Mouse (Mus musculus): ENCODE results near the gene Tomm7.
"Not testable (repeated sequence)": the region's sequence is repeated elsewhere in the genome, so short reads cannot be mapped to it uniquely, and the experiment has no call there.

Gene Tomm7

GRCm38 (mm10) chr5:23843674-23844530 lies at the start of gene Tomm7:
Tomm7 (minus strand) TSS chr5:23844161.
- DNase-seq (ENCODE audit: low read depth), result peak; percentile 98

GRCm38 (mm10) chr5:23893156-23893863 lies 49.3 kb upstream of the Tomm7 start:
- no peak for DNase-seq (ENCODE audit: low read depth)

- peak; percentile 60 for DNase-seq (ENCODE audit: low read depth)
Measured at GRCm38 (mm10) chr5:23890734-23891133, 46.8 kb upstream of the Tomm7 start.

GRCm38 (mm10) chr5:23889461-23889860 lies 45.5 kb upstream of the Tomm7 start:
- no peak for DNase-seq (ENCODE audit: low read depth)

- no peak for DNase-seq (ENCODE audit: low read depth)
Measured at GRCm38 (mm10) chr5:23887111-23887510, 43.1 kb upstream of the Tomm7 start.

DNA sequence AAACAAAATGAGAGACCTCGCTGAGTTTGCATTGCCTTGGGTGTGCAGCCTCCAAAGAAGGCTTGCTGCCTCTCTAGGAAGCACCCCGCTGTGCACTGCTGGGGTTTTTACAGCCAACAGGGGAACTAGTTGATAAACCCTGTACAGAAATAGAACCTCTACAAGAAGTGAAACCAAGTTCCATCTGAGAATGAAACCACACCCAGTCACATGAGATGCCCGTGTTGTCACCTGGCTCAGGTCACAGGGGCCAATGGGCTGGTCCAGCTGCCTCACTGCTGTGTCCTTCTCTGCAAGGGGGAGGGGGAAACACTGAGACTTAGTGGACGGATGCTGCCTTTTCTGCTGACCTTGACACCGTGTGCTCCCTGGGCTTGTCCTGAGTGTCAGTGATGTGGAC lies 30.5 kb upstream of the Tomm7 start:
- DNase-seq (ENCODE audit: low read depth), result peak; percentile 72

DNA sequence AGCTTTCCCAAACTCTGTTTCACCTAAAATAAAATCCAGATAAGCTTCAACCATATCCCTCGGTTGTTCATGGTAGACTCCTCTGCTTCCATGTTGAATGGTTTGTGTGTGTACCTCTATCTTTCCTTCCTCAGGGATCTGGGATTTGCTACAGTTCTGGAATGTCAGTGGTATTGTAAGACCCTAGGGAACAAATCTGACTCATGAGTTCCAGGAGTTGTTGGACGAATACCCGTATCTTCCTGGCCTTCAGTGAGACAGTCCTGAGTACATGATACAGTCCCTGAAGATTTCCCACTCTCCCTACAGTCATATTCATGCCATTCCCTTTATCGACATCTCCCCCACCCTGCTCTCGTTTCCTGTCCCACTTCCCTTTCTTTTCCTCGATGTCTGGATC lies 28.6 kb upstream of the Tomm7 start:
- DNase-seq (ENCODE audit: low read depth), result no peak

DNA sequence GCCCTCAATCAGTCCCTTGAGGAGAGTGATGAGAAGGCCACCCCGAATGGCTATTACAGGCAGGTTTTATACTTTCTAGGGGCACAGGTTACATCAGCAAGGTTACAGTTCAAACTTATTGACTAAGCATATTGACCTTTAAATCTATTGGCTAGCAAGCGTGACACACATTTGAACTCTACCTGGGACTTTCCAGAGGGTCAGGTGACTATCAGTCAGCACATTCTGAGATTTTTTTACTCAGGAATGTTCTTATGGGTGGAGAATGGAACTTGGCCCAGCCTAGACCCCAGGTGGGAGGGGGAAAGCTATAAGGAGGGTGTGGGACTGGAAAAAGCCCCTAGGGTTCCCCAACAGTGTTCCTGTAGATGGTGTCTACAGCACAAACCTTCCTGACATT lies 27.4 kb upstream of the Tomm7 start:
- DNase-seq (ENCODE audit: low read depth), result not testable (repeated sequence)

GRCm38 (mm10) chr5:23865941-23866340 lies 22.0 kb upstream of the Tomm7 start:
- no peak for DNase-seq (ENCODE audit: low read depth)

DNA sequence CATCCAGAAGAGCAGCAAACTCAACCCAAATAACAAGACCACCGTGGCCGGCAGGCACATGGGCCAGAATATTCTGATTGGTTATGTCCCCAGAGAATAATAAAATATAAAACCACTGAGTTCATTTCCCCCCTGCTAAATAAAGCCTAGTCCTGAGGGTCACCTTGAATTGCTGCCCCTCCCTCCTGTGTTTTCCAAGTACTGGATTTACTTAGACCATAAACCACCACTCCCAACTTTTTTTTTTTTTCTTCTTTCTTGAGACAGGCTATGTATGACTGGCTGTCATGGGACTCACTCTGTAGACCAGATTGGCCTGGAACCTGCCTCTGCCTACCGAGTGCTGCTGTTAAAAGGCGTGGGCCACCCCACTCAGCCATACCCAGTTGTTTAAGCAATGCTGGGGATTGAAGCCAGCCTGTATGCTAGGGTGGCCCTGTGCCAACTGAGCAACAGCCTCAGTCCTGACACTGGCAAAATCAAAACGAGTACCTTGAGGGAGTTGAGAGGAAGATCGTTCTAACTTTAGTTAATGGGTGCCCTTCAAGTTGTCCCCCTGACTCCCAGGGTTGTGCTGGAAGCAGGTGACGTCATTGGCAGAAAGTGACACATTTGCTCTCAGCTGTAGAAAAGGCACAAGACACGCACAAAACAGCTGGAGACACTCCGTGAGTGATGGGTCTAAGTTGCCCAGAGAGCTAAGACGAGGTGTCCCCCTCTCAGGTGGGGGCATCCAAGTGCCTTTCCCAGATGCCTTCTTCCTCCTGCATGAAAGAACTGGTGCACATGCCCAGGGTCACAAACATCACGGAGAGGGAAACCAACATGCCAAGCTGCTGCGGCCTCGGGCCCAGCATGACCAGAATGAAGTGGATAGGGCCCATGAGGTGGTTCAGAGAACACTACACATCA lies 20.3 kb upstream of the Tomm7 start:
- DNase-seq (ENCODE audit: low read depth), result no peak

DNA sequence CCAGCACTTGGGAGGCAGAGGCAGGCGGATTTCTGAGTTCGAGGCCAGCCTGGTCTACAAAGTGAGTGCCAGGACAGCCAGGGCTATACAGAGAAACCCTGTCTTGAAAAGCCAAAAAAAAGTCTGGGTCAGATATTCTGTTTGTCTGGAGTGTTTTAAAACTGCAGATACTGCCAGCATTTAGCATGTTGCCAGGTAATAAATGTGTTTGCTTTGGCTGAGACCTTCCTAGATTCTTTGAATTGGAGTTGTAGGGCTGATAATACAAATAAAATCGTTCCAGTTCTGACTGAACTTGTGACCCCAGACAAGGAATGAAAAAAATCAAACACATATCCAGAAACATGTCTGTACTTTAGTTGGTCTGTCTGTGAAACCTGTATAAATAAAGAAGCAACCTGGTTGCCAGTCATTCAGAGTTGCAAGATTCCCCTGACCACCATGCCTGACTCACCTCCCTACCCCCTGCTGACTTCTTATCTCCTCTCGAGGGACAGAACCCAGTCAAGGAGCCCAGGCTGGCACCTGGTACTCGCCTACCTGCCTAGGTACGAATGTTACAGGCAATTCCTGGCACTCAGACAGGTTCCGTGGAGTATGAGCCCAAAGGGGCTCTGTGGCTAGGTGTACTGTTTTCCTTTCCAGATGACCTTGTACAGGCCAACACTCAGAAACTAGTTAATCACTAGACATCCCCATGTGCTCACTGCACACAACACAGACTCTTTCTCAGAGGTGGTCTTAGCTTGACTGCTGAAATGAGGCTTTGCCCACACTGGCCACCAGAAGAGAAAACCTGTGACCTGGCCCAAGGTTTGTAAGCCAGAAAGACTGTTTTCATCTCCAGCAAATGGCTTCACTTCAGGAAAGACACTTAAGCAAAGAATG lies 19.4 kb upstream of the Tomm7 start:
- no peak for DNase-seq (ENCODE audit: low read depth)

DNA sequence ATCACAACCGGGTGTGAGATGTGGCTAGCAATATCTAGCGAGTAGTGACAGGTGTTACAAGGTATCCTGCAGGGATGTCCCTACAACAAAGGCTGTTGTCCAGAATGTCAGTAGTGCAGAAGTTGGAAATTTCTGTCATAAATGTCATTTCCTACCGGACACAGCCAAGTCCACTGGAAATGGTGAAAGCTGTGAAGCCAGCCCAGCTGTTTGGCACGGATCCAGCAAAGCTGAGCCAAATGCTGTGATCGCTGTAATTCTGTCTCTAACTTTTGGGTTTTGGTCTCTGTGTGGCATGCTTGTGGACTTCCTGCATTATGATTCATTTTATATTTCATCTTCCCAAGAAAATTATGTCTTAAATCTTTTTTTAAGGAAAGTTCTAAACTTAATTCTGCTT lies 18.3 kb upstream of the Tomm7 start:
- no peak for DNase-seq (ENCODE audit: low read depth)

- no peak for DNase-seq (ENCODE audit: low read depth)
Measured at GRCm38 (mm10) chr5:23861721-23862120, 17.8 kb upstream of the Tomm7 start.

GRCm38 (mm10) chr5:23859896-23860295 lies 15.9 kb upstream of the Tomm7 start:
- no peak for DNase-seq (ENCODE audit: low read depth)

- no peak for DNase-seq (ENCODE audit: low read depth)
Measured at GRCm38 (mm10) chr5:23859087-23859718, 15.2 kb upstream of the Tomm7 start.

DNA sequence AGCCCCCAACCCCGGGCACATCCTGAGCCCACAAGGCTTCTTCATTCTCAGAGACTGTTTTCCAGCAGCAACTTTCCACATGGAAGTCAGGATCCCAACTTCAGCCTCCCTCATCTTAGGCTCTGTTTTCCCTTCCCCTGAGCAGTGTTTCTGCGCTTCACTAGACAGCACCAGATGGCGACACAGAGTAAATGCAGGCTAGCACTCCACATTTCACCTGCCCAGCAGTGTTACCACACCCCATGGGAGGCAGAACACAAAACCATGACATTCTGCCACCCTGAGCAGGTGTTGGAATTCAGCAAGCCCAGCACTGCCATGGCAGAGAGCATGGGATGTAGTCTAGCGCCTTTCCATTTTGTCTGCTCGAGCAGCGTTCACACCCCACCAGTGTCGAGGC lies 14.7 kb upstream of the Tomm7 start:
- DNase-seq (ENCODE audit: low read depth), result no peak

DNA sequence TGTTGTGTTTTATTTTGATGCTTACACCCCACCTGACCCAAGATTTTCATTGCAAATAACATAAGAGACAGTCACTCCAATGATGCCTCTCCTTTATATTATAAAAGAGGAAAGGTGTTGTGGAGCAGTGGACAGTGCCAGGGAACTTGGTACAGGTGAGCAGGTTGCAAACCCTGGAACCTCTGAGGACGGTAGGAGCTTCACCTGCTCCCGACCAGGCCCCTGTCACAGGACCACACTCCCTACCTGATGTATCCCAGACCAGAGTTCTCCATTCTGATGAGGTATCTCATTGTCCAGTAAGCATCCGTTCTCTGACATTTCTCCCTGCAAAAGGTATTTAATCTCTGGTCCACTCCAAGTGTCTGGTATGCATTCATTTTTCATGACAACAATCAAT lies 14.0 kb upstream of the Tomm7 start:
- no peak for DNase-seq (ENCODE audit: low read depth)

- DNase-seq (ENCODE audit: low read depth), result no peak
Measured at GRCm38 (mm10) chr5:23857189-23857588, 13.2 kb upstream of the Tomm7 start.

DNA sequence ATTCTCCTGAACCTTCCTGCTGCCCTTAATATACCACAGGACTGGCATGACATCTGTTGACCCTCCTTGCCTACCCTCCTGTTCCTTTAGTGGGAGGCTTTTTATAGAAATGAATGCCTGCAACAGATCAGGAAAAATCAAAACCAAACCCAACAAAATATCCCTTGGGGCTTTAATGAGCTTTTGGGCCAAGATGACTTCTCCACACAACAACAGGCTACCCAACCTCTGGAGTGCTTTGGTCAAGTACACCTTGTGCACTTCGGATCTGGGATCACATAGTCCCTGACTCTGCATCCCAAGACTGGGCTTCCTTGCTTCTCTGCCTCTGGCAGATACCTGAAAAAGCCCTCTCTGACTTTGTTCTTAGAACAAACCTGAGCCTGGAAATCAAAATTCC lies 12.2 kb upstream of the Tomm7 start:
- DNase-seq (ENCODE audit: low read depth), result no peak

GRCm38 (mm10) chr5:23855484-23855883 lies 11.5 kb upstream of the Tomm7 start:
- DNase-seq (ENCODE audit: low read depth), result no peak

- peak; percentile 56 for DNase-seq (ENCODE audit: low read depth)
Measured at GRCm38 (mm10) chr5:23852916-23853315, 9.0 kb upstream of the Tomm7 start.
